13 mouse cellular contexts compared by ENCODE assay signal in genomic region chr8:122751342-122751741, GRCm38 (mm10). TPM values are rescaled to one million over a fixed set of nuclear protein-coding genes. Genes with fewer than 3 reads are reported as not detected.
DNase-seq lines count a peak whose midpoint lies in the region; ATAC-seq and TF ChIP-seq lines count a peak whose summit lies in the region.
"Had no signal": no experiment of that assay in that cellular context is flagged by ENCODE, and none has a peak within 500 bp of the region (broad histone marks: within the 10 kb centered on the region; RNA-seq: fewer than 3 reads in every experiment).

No protein-coding gene starts in this region.

- peaks cover 36% of the 10 kb centered on the region for H3K4me1 ChIP-seq in neural tube, embryonic 12.5 days
- H3K4me1 ChIP-seq in stomach, postnatal 0 days (replicated peaks; ENCODE audit: control insufficient read depth, insufficient read depth): no peaks in the 10 kb centered on the region
- H3K4me1 ChIP-seq in heart, embryonic 11.5 days (ENCODE audit: control insufficient read depth, insufficient read depth, low read length): no peaks in the 10 kb centered on the region

- 0 out of 2 replicates have a peak, but pooled peaks cover 6% of the 10 kb centered on the region for H3K27me3 ChIP-seq in neural tube, embryonic 12.5 days (replicated peaks)
- no peaks in the 10 kb centered on the region for H3K27me3 ChIP-seq in stomach, postnatal 0 days (ENCODE audit: control insufficient read depth, insufficient read depth, low read length)
- H3K27me3 ChIP-seq in heart, embryonic 11.5 days (ENCODE audit: control insufficient read depth, insufficient read depth, low read length): peaks cover 14% of the 10 kb centered on the region
- H3K27me3 ChIP-seq: CH12.LX had no signal

- no peaks in the 10 kb centered on the region for H3K9me3 ChIP-seq in neural tube, embryonic 12.5 days
- H3K9me3 ChIP-seq in stomach, postnatal 0 days (ENCODE audit: control insufficient read depth, low read length): no peaks in the 10 kb centered on the region
- no peaks in the 10 kb centered on the region for H3K9me3 ChIP-seq in heart, embryonic 11.5 days (replicated peaks; ENCODE audit: control insufficient read depth, low read length)
- H3K9me3 ChIP-seq: embryonic facial prominence, embryonic 10.5 days had no signal

- H3K9ac ChIP-seq in neural tube, embryonic 12.5 days: no peak overlapping the region
- no peak overlapping the region for H3K9ac ChIP-seq in stomach, postnatal 0 days (ENCODE audit: low read length)
- no peak overlapping the region for H3K9ac ChIP-seq in heart, embryonic 11.5 days (ENCODE audit: low read depth, low read length)

- peak; percentile 35; the same call in 1 of the 2 replicates for ATAC-seq in neural tube, embryonic 12.5 days (ENCODE audit: low FRiP score, low read depth)
- ATAC-seq in stomach, postnatal 0 days (ENCODE audit: low FRiP score, low TSS enrichment): peak; percentile 20
- no peak for ATAC-seq in heart, embryonic 11.5 days (replicated peaks; ENCODE audit: insufficient number of reproducible peaks, low FRiP score, low TSS enrichment)
- ATAC-seq: activated CD4-positive, CD25-positive, alpha-beta regulatory T cell, adult 4 months had no signal

- intact Hi-C loops in gastrocnemius, postnatal 14 days (cut with DNase I; ENCODE audit: low total_unique reads): no loop called here

- no peaks in the 10 kb centered on the region for H3K36me3 ChIP-seq in neural tube, embryonic 12.5 days
- no peaks in the 10 kb centered on the region for H3K36me3 ChIP-seq in stomach, postnatal 0 days (ENCODE audit: control insufficient read depth, insufficient read depth, low read length)
- H3K36me3 ChIP-seq in heart, embryonic 11.5 days (ENCODE audit: control insufficient read depth, insufficient read depth, low read length): no peaks in the 10 kb centered on the region
- H3K36me3 ChIP-seq: embryonic facial prominence, embryonic 10.5 days had no signal

- H3K4me3 ChIP-seq in neural tube, embryonic 12.5 days: no peak overlapping the region
- H3K4me3 ChIP-seq in stomach, postnatal 0 days (ENCODE audit: low read depth, low read length): no peak overlapping the region
- H3K4me3 ChIP-seq in heart, embryonic 11.5 days (ENCODE audit: low read depth, low read length): no peak overlapping the region
- H3K4me3 ChIP-seq: embryonic facial prominence, embryonic 10.5 days; megakaryocyte, embryonic 14.5 days had no signal

- DNase-seq in layer of hippocampus, adult 11-12 months (ENCODE audit: low spot score): peak; percentile 46
- no peak for DNase-seq in layer of hippocampus, postnatal 36 days
- no peak for DNase-seq in neural tube, embryonic 10.5 days (ENCODE audit: extremely low spot score, low spot score)
- DNase-seq in cerebellum, postnatal 4 days (ENCODE audit: low spot score in 2 of 2): peak; percentile 46 to 88
- DNase-seq in stomach, postnatal 0 days (ENCODE audit: low spot score): no peak
- no peak for DNase-seq in gastrocnemius, postnatal 14 days
- DNase-seq: thymus, postnatal 14 days had no signal

- H3K27ac ChIP-seq in neural tube, embryonic 12.5 days: no peak overlapping the region
- no peak overlapping the region for H3K27ac ChIP-seq in stomach, postnatal 0 days (replicated peaks)
- H3K27ac ChIP-seq in heart, embryonic 11.5 days (ENCODE audit: low read depth, low read length): no peak overlapping the region
- H3K27ac ChIP-seq: embryonic facial prominence, embryonic 10.5 days had no signal

- H3K4me2 ChIP-seq in neural tube, embryonic 12.5 days (replicated peaks): no peak overlapping the region
- H3K4me2 ChIP-seq in stomach, postnatal 0 days (replicated peaks; ENCODE audit: low read depth): no peak overlapping the region
- H3K4me2 ChIP-seq in heart, embryonic 11.5 days: no peak overlapping the region

- TF ChIP-seq EP300 in stomach, postnatal 0 days (optimal IDR thresholded peaks at IDR 0.05): no peak

- no peak for TF ChIP-seq CTCF in stomach, postnatal 0 days (IDR thresholded peaks at IDR 0.05; ENCODE audit: low read depth)

- 77% methylated on average over 5 of the region's 5 CpGs for WGBS in neural tube, embryonic 12.5 days
- 54% methylated on average over 5 of the region's 5 CpGs for WGBS in stomach, postnatal 0 days
- WGBS in heart, embryonic 11.5 days (ENCODE audit: insufficient replicate concordance): 73% methylated on average over 5 of the region's 5 CpGs

RNA-seq across cellular contexts. Expression of gene Acsf3, which starts 23.9 kb away (rescaled TPM):
- 10 to 100 TPM; 16.2 to 21.9 TPM for total RNA-seq in layer of hippocampus, postnatal 36 days (2021)
- polyA plus RNA-seq in neural tube, embryonic 12.5 days (2016; fragmentation: Nextera tagmentation; extraction: Ambion mirVana): 16.6 and 18.3 TPM in 2 replicates
- 14.7 and 15.4 TPM in 2 replicates for polyA plus RNA-seq in stomach, postnatal 0 days (2015; fragmentation: Nextera tagmentation; extraction: Ambion mirVana)
- 15.4 and 17.5 TPM in 2 replicates for polyA plus RNA-seq in heart, embryonic 11.5 days (2014; fragmentation: Nextera tagmentation; extraction: Ambion mirVana)
- 10 to 100 TPM; 13.4 to 16.2 TPM for total RNA-seq in gastrocnemius, postnatal 14 days (2021)

RNA-seq across cellular contexts. Expression of gene Cbfa2t3, which starts 52.4 kb away (rescaled TPM):
- 10 to 100 TPM; 47.2 to 50.2 TPM for total RNA-seq in layer of hippocampus, postnatal 36 days (2021)
- 15.3 and 16.7 TPM in 2 replicates for polyA plus RNA-seq in neural tube, embryonic 12.5 days (2016; fragmentation: Nextera tagmentation; extraction: Ambion mirVana)
- 1.8 and 2.4 TPM in 2 replicates for polyA plus RNA-seq in stomach, postnatal 0 days (2015; fragmentation: Nextera tagmentation; extraction: Ambion mirVana)
- polyA plus RNA-seq in heart, embryonic 11.5 days (2014; fragmentation: Nextera tagmentation; extraction: Ambion mirVana): 5.2 and 5.4 TPM in 2 replicates
- total RNA-seq in gastrocnemius, postnatal 14 days (2021): 10 to 100 TPM; 19.5 to 23.2 TPM

Comparison
In these comparisons a context has a peak if more than half of its experiments do, and no peak if none do; other contexts are left out.
1. DNase-seq: peak in layer of hippocampus, adult 11-12 months (single experiment) and cerebellum, postnatal 4 days (2 of 2); none in layer of hippocampus, postnatal 36 days (0 of 2), neural tube, embryonic 10.5 days (single experiment), stomach, postnatal 0 days (single experiment) and gastrocnemius, postnatal 14 days (single experiment).